Mouse (Mus musculus) heart, adult 18-20 months (tissue): ENCODE measurements around the gene Prmt8. TPM values are rescaled to one million over a fixed set of nuclear protein-coding genes. Genes with fewer than 3 reads are reported as not detected.

Source experiments
- DNase-seq, 2 experiments: peaks; one replicate each; pipeline ENCODE4 v3.0.0; 2021 to 2022; ENCODE audit warnings: mixed read lengths in 1 of 2
- microRNA-seq, 2 experiments: library from miRNA; unstranded; fragments of <30 nt; microRNA quantifications; one replicate each; pipeline ENCODE4 v1.2.0; 2022
- total RNA-seq, 2 experiments: library from RNA; stranded (reverse); gene quantifications; 2 replicates each; pipeline ENCODE4 v1.2.3; 2021

The Prmt8 gene
- total RNA-seq, 2 experiments from 2014 or later: not detected

DNA sequence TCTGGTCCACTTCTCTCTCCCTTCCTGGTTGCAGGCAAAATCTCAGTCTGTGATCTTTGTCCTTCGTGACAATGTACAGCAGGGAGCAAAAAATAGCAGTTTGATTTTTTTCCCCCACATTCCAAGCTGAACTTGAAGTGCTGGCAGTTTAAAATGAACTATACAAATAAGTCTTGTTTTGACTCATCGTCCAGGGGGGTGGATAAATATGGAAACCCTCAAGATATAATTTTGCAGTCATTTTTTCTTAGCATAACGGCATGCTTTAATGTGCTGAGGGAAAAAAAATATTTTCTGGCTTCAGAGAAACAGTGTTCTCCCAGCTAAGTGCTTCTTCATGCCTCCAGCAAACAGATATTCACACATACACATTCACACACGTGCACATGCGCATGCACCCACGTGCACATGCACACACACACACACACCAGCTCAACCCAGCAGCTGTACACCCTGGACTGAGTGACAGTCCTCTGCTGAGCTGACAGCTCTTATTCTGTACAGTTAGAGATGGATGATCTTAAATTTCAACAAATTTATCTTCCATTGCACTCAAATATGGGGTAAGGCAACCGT, 107.5 kb downstream of the Prmt8 start:
- DNase-seq: no peak

GRCm38 (mm10) chr6:127659966-127660365, 109.3 kb downstream of the Prmt8 start:
- no peak for DNase-seq

DNA sequence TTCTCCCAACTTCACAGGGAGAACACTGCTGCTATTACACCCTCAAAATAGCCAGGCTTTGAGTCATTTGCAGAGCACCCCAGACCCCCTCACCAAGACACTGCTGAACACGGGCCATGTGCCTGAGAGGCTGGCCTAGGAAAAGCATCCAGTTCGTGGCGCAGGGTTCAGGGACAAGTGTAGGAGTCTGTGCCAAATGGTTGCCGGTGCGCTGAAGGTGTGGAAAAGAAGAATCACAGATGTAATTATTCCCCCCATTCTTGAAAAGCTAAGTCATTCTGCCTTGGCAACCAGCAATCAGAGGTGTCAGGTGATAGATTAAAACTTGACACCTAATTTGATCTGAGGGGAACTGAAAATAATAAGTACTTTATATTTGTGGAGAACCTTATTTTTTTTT, 109.8 kb downstream of the Prmt8 start:
- no peak for DNase-seq

GRCm38 (mm10) chr6:127657152-127657551, 112.1 kb downstream of the Prmt8 start:
- no peak for DNase-seq

DNA sequence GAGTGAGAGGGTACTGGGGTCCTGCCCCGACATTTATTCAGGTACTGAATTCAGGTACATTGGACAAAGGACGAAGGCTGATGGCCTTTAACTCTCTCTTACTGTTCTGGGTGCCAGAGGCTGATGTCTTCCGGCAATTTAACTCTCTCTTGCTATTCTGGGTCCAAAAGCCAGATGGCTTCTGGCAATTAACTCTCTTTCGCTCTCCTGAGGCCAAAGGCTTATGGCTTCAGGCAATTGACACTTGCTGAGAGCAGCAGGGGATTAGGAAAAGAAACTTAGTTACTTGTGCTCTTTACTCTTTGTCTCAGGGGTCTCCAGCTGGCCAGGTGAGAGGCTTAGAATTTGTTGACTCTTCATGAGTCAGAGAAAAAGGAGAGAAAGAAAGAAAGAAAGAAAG, 113.3 kb downstream of the Prmt8 start:
- DNase-seq: no peak

- DNase-seq: peak; percentile 11 to 40
Measured at GRCm38 (mm10) chr6:127641077-127641801, 128.0 kb downstream of the Prmt8 start.

Small RNA genes lying within 50 kb of the gene (microRNA-seq; reads per million reads assigned to microRNA genes)
- 0 reads per million in 2 experiments for gene Mir7233

Other genes starting within 250 kb of the Prmt8 start
- gene Cracr2a, start 208.1 kb downstream of the Prmt8 start, total RNA-seq: 1 to 10 TPM in 1 of 2 experiments, under 1 TPM in 1; 0.69 to 1.0 TPM
- gene Tspan11, start 118.1 kb upstream of the Prmt8 start, total RNA-seq: 1 to 10 TPM in 1 of 2 experiments, under 1 TPM in 1; 0.57 to 1.2 TPM